Mouse (Mus musculus): Measurements from ENCODE around the gene Ptprk. TPM values are rescaled to one million over a fixed set of nuclear protein-coding genes. Genes with fewer than 3 reads are reported as not detected.

Ptprk gene
- polyA plus RNA-seq, 1 experiment, result 17.7 TPM

DNA sequence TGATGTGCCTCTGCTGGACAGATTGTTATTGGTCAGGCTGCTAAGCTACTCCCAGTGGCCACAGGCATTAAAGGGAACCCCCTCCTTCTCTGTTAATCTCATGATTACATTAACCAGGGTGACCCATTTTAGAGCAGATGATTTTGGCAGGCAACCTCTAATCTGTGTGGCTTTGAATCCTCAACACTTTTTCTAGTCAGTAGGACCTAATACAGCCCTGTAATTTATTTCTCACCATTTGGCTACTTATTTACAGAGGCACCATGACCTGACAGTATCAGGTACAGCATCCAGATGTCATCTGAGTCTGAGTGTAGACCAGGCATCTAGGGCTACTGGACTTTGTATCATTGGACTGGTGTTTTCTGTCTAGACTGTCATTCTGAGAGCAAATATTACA lies 21.4 kb downstream of the Ptprk start:
- no peaks in the 10 kb centered on the region for H3K27me3 ChIP-seq (ENCODE audit: control insufficient read depth, insufficient read depth, low read length)
- no peak for TF ChIP-seq CTCF (IDR thresholded peaks at IDR 0.05; ENCODE audit: borderline replicate concordance, insufficient read depth, low read depth, low read length)
- TF ChIP-seq POLR2A (IDR thresholded peaks at IDR 0.05; ENCODE audit: borderline replicate concordance, insufficient read depth, low read length), result no peak

DNA sequence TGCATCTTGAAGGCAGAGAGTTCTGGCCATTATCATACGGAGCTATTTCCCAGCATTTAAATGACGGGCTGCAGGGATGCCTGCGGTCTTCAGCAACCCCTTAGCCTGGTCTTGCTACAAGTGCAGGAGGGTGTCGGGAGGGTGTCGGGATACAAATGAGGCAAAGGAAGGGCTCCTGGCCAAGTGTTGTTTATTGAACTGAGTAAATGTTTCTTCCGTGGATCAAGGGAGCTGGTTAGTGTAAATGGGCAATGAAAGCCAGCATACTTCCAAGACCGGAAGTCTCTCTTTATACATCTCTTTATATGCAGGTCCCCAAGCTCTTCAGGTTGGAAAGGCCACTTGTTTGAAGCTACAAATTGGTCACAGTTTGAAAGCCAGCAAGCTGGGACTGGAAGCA lies 23.0 kb downstream of the Ptprk start:
- TF ChIP-seq POLR2A (IDR thresholded peaks at IDR 0.05; ENCODE audit: borderline replicate concordance, insufficient read depth, low read length) (no peak), CTCF (IDR thresholded peaks at IDR 0.05; ENCODE audit: borderline replicate concordance, insufficient read depth, low read depth, low read length) (no peak)
- H3K27me3 ChIP-seq (ENCODE audit: control insufficient read depth, insufficient read depth, low read length), result no peaks in the 10 kb centered on the region
- DNase-seq, result no peak
- H3K27ac ChIP-seq (ENCODE audit: insufficient read depth, low read length), result no peak overlapping the region
- H3K4me3 ChIP-seq (replicated peaks; ENCODE audit: insufficient read depth, low read depth, low read length), result no peak overlapping the region
- 0 out of 2 replicates have a peak, but pooled peaks cover 3% of the 10 kb centered on the region for H3K4me1 ChIP-seq (ENCODE audit: control insufficient read depth, insufficient read depth, low read length)
- WGBS, result 28% methylated on average over 7 of the region's 7 CpGs

More for the DNA sequence above, 21.4 kb downstream of the Ptprk start:
- Histone ChIP-seq H3K27ac (ENCODE audit: insufficient read depth, low read length) (no peak overlapping the region), H3K4me1 (ENCODE audit: control insufficient read depth, insufficient read depth, low read length) (0 out of 2 replicates have a peak, but pooled peaks cover 3% of the 10 kb centered on the region), H3K4me3 (replicated peaks; ENCODE audit: insufficient read depth, low read depth, low read length) (no peak overlapping the region)
- DNase-seq, result no peak

DNA sequence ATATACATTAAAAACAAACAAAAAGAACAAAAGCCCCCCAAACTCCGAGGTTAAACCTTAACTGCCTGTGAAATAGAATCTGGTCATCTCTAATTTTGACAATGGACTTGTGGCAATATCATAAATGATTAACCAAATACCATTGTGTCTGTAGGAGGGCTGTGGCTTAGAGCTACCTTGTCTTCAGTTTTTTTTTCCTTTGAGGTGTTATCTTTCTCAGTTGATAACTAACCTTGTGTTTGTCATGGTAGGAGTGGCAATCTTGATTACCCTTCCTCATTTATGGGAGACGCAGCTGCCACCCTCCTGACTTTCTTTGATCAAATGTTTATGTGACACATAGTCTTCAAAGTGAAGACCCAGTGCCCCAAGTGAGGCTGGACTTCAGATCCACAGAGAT lies 24.3 kb downstream of the Ptprk start:
- Histone ChIP-seq H3K27ac (ENCODE audit: insufficient read depth, low read length) (no peak overlapping the region), H3K4me3 (replicated peaks; ENCODE audit: insufficient read depth, low read depth, low read length) (no peak overlapping the region), H3K4me1 (ENCODE audit: control insufficient read depth, insufficient read depth, low read length) (0 out of 2 replicates have a peak, but pooled peaks cover 3% of the 10 kb centered on the region), H3K27me3 (ENCODE audit: control insufficient read depth, insufficient read depth, low read length) (no peaks in the 10 kb centered on the region)
- 98% methylated on average over 2 of the region's 2 CpGs for WGBS
- no peak for TF ChIP-seq POLR2A (IDR thresholded peaks at IDR 0.05; ENCODE audit: borderline replicate concordance, insufficient read depth, low read length)
- no peak for TF ChIP-seq CTCF (IDR thresholded peaks at IDR 0.05; ENCODE audit: borderline replicate concordance, insufficient read depth, low read depth, low read length)
- no peak for DNase-seq

DNA sequence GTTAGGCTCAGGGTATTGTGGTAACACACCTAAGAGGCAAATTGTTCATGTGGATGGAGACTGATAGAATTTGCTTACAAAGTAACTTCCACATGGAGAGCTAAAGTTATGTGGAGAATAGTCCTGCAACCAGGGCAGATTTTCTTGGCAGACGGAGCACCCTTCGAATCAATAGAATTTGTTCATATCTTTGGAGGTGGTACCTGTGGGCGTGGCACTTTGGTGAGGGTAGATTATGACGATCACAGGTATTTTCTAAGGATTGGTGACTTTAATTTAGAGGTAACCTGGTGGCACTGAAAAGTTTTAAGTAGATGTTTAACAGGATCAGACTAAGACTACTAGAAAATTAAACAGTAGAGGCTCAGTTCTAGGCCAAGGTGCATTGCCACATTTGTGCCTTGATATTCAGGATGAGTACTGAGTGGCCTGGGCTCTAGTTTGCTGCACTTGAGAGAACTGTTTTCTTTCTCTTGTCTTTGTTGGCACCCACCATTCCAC lies 28.8 kb downstream of the Ptprk start:
- no peaks in the 10 kb centered on the region for H3K27me3 ChIP-seq (ENCODE audit: control insufficient read depth, insufficient read depth, low read length)
- no peak overlapping the region for H3K4me3 ChIP-seq (replicated peaks; ENCODE audit: insufficient read depth, low read depth, low read length)
- H3K4me1 ChIP-seq (ENCODE audit: control insufficient read depth, insufficient read depth, low read length), result no peaks in the 10 kb centered on the region
- no peak for DNase-seq
- H3K27ac ChIP-seq (ENCODE audit: insufficient read depth, low read length), result no peak overlapping the region
- 97% methylated on average over 4 of the region's 4 CpGs for WGBS
- TF ChIP-seq CTCF (IDR thresholded peaks at IDR 0.05; ENCODE audit: borderline replicate concordance, insufficient read depth, low read depth, low read length) (no peak), POLR2A (IDR thresholded peaks at IDR 0.05; ENCODE audit: borderline replicate concordance, insufficient read depth, low read length) (no peak)

DNA sequence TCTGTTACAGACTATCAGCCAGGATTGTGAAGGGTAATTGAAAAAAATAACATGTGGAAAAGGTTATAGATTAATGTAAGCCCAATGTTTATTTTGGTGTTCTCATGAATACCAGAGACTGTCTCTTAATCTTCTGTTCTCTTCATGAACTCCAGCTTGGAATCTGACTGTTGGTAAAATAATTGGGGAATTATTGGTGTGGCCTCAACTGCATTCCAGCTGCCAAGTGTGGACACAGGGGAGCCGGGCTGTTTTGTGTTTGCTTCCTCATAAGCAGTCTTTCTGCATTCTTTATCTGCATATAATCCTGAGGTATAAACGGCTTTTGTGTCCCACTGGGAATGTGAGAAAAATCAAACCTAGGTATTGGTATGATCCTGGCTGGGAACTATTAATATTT lies 29.3 kb downstream of the Ptprk start:
- H3K4me3 ChIP-seq (replicated peaks; ENCODE audit: insufficient read depth, low read depth, low read length), result no peak overlapping the region
- 61% methylated on average over 2 of the region's 2 CpGs for WGBS

DNA sequence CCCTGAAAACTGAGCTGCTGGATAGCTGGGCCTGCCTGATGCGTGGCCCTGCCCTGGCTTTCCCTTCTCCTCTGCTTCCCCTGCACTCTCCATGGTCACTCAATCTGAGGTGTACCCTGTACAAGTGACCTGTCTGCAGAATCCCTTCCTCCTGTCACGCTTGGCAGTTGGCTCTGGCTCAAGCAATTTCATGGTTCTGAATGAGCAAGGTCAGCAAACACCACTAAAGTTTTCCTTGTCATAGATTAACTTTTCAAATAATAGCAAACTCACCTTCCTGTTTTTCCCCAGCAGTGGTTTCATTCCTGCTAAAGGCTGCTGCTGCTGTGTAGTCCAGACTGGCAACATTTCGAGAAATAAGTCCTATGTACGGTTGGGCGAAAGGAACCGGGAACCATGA lies 30.6 kb downstream of the Ptprk start:
- 87% methylated on average over 6 of the region's 6 CpGs for WGBS
- Histone ChIP-seq H3K27ac (ENCODE audit: insufficient read depth, low read length) (no peak overlapping the region), H3K27me3 (ENCODE audit: control insufficient read depth, insufficient read depth, low read length) (no peaks in the 10 kb centered on the region), H3K4me1 (ENCODE audit: control insufficient read depth, insufficient read depth, low read length) (no peaks in the 10 kb centered on the region), H3K4me3 (replicated peaks; ENCODE audit: insufficient read depth, low read depth, low read length) (no peak overlapping the region)
- no peak for DNase-seq
- no peak for TF ChIP-seq CTCF (IDR thresholded peaks at IDR 0.05; ENCODE audit: borderline replicate concordance, insufficient read depth, low read depth, low read length)
- no peak for TF ChIP-seq POLR2A (IDR thresholded peaks at IDR 0.05; ENCODE audit: borderline replicate concordance, insufficient read depth, low read length)

More for the DNA sequence above, 29.3 kb downstream of the Ptprk start:
- DNase-seq, result no peak
- no peak for TF ChIP-seq POLR2A (IDR thresholded peaks at IDR 0.05; ENCODE audit: borderline replicate concordance, insufficient read depth, low read length)
- Histone ChIP-seq H3K4me1 (ENCODE audit: control insufficient read depth, insufficient read depth, low read length) (no peaks in the 10 kb centered on the region), H3K27me3 (ENCODE audit: control insufficient read depth, insufficient read depth, low read length) (no peaks in the 10 kb centered on the region), H3K27ac (ENCODE audit: insufficient read depth, low read length) (no peak overlapping the region)

DNA sequence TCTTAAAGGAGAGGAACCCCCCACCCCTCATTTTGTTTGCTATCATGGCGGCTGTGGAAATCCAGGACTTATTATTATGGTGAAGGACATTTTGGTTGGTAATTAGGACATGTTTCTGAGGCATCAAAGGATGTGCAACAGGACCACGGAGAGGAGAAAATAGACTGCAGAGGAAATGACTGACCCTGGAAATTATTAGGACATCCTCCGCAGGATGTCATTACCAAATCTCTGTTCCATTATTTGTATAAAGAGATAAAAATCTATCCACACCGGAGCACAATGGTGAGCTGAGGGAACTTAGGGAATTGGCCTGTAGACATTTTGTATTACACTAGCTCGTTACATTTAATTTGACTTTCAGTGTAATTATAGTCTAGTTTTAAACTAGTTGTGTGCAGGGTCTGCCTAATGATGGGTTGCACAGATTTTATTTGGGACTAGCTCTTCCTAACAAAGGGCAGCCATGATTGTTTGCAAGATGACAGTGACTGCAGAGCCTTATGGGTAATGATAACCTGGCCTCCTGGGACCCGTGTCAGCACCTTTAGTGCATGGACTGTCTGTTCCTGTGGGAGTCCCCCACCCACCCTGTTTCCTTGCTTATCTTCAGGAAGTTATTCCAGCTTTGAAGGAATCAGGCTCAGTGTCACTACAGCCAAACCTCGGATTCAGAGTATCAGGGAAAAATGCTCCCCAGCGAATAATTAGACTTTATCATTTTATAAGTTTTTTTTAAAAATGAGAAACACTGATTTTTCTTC lies 38.4 kb downstream of the Ptprk start:
- no peak overlapping the region for H3K27ac ChIP-seq (ENCODE audit: insufficient read depth, low read length)
- no peak for TF ChIP-seq CTCF (IDR thresholded peaks at IDR 0.05; ENCODE audit: borderline replicate concordance, insufficient read depth, low read depth, low read length)
- no peak for TF ChIP-seq POLR2A (IDR thresholded peaks at IDR 0.05; ENCODE audit: borderline replicate concordance, insufficient read depth, low read length)
- WGBS, result 93% methylated on average over 8 of the region's 8 CpGs
- H3K4me3 ChIP-seq (replicated peaks; ENCODE audit: insufficient read depth, low read depth, low read length), result no peak overlapping the region
- DNase-seq, result no peak
- H3K4me1 ChIP-seq (ENCODE audit: control insufficient read depth, insufficient read depth, low read length), result no peaks in the 10 kb centered on the region
- H3K27me3 ChIP-seq (ENCODE audit: control insufficient read depth, insufficient read depth, low read length), result no peaks in the 10 kb centered on the region

DNA sequence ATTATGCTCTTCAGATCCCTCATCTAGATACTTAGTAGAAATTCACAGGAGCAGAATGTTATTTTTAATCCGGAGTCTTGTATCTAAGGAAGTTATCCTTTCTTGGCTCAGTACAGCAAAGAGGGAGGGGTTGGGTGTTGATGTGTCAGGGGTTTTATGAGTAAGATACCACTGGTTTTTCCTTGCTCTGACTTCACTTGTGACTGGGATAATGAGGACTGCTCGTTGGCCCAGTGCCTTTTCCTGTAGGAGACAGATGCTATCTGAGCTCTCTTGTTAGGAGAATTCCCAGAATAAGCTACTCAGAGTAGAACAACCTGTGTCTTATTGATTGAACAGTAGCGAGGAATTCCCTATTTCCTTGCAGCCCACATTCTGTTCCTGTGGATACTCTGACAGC lies 39.3 kb downstream of the Ptprk start:
- TF ChIP-seq CTCF (IDR thresholded peaks at IDR 0.05; ENCODE audit: borderline replicate concordance, insufficient read depth, low read depth, low read length) (no peak), POLR2A (IDR thresholded peaks at IDR 0.05; ENCODE audit: borderline replicate concordance, insufficient read depth, low read length) (no peak)
- Histone ChIP-seq H3K27ac (ENCODE audit: insufficient read depth, low read length) (no peak overlapping the region), H3K4me3 (replicated peaks; ENCODE audit: insufficient read depth, low read depth, low read length) (no peak overlapping the region), H3K27me3 (ENCODE audit: control insufficient read depth, insufficient read depth, low read length) (no peaks in the 10 kb centered on the region), H3K4me1 (ENCODE audit: control insufficient read depth, insufficient read depth, low read length) (no peaks in the 10 kb centered on the region)
- DNase-seq, result no peak
- 32% methylated on average over 3 of the region's 3 CpGs for WGBS

Measured in cerebellum, adult 2 months (tissue).